ENCODE assay signal across 13 mouse cellular contexts in genomic region chr8:122295389-122295788, GRCm38 (mm10). TPM values are rescaled to one million over a fixed set of nuclear protein-coding genes. Genes with fewer than 3 reads are reported as not detected.
A peak's percentile ranks its signal among the peaks of the same experiment; 100 is the strongest.
DNase-seq lines count a peak whose midpoint lies in the region; ATAC-seq and TF ChIP-seq lines count a peak whose summit lies in the region.
"Had no signal": no experiment of that assay in that cellular context is flagged by ENCODE, and none has a peak within 500 bp of the region (broad histone marks: within the 10 kb centered on the region; RNA-seq: fewer than 3 reads in every experiment).

No protein-coding gene starts in this region.

- no peak for DNase-seq in liver, embryonic 13.5 days
- no peak for DNase-seq in testis, postnatal 10 days (ENCODE audit: low spot score)
- no peak for DNase-seq in c-Kit-positive CD71-positive TER-119-positive erythroid progenitor cells, embryonic 14.5 days (ENCODE audit: low spot score)
- DNase-seq: B cell, adult 2 months; thymus, adult 2 months had no signal

- peaks cover 27% of the 10 kb centered on the region for H3K79me2 ChIP-seq in C2C12 (ENCODE audit: control insufficient read depth, insufficient read depth)

- 74% methylated on average over 9 of the region's 9 CpGs for WGBS in intestine, embryonic 15.5 days
- 62% methylated on average over 9 of the region's 9 CpGs for WGBS in intestine, embryonic 16.5 days
- 68% methylated on average over 9 of the region's 9 CpGs for WGBS in liver, embryonic 13.5 days (ENCODE audit: insufficient replicate concordance)

- H3K27me3 ChIP-seq in erythroblast, embryonic 14.5 days (ENCODE audit: control insufficient read depth) = no peaks in the 10 kb centered on the region
- no peaks in the 10 kb centered on the region for H3K27me3 ChIP-seq in intestine, embryonic 15.5 days (replicated peaks)
- no peaks in the 10 kb centered on the region for H3K27me3 ChIP-seq in intestine, embryonic 16.5 days (replicated peaks; ENCODE audit: control insufficient read depth, insufficient read depth, low read length)
- H3K27me3 ChIP-seq in C2C12 (ENCODE audit: control insufficient read depth, insufficient read depth, insufficient read length) = no peaks in the 10 kb centered on the region
- H3K27me3 ChIP-seq in liver, embryonic 13.5 days = no peaks in the 10 kb centered on the region
- H3K27me3 ChIP-seq: forebrain, embryonic 15.5 days; lung, embryonic 15.5 days had no signal

- H3K4me3 ChIP-seq in erythroblast, embryonic 14.5 days (replicated peaks) = peak overlapping the region; percentile 52
- H3K4me3 ChIP-seq in intestine, embryonic 15.5 days (replicated peaks) = no peak overlapping the region
- H3K4me3 ChIP-seq in intestine, embryonic 16.5 days (ENCODE audit: low read length) = no peak overlapping the region
- no peak overlapping the region for H3K4me3 ChIP-seq in C2C12 (ENCODE audit: insufficient read depth, poor library complexity, severe bottlenecking)
- H3K4me3 ChIP-seq in liver, embryonic 13.5 days (replicated peaks) = peak overlapping the region; percentile 36
- H3K4me3 ChIP-seq: forebrain, embryonic 15.5 days; lung, embryonic 15.5 days; neural tube, embryonic 15.5 days had no signal

- no peak overlapping the region for H3K9ac ChIP-seq in intestine, embryonic 15.5 days
- no peak overlapping the region; the same call in 1 of the 2 replicates for H3K9ac ChIP-seq in intestine, embryonic 16.5 days (ENCODE audit: low read depth, low read length)
- H3K9ac ChIP-seq in liver, embryonic 13.5 days = peak overlapping the region; percentile 99
- H3K9ac ChIP-seq: forebrain, embryonic 15.5 days; lung, embryonic 15.5 days had no signal

- H3K79me3 ChIP-seq in C2C12 (ENCODE audit: low read depth) = peaks cover 3% of the 10 kb centered on the region

- no peak for ATAC-seq in erythroblast, adult 5-6 weeks (replicated peaks; ENCODE audit: low FRiP score, poor library complexity, severe bottlenecking)
- no peak for ATAC-seq in intestine, embryonic 15.5 days
- no peak for ATAC-seq in intestine, embryonic 16.5 days
- ATAC-seq in liver, embryonic 13.5 days (ENCODE audit: low read depth) = no peak

- no peak for TF ChIP-seq CTCF in C2C12 (IDR thresholded peaks at IDR 0.05; ENCODE audit: control insufficient read depth, insufficient read depth, insufficient read length)

- H3K27ac ChIP-seq in intestine, embryonic 15.5 days = peak overlapping the region; percentile 69; the same call in 1 of the 2 replicates
- H3K27ac ChIP-seq in intestine, embryonic 16.5 days (ENCODE audit: low read length) = no peak overlapping the region
- peak overlapping the region; percentile 97 for H3K27ac ChIP-seq in liver, embryonic 13.5 days
- H3K27ac ChIP-seq: forebrain, embryonic 15.5 days; neural tube, embryonic 15.5 days had no signal

- peaks cover 100% of the 10 kb centered on the region for H3K4me1 ChIP-seq in erythroblast, embryonic 14.5 days (ENCODE audit: control insufficient read depth)
- H3K4me1 ChIP-seq in intestine, embryonic 15.5 days (replicated peaks) = peaks cover 75% of the 10 kb centered on the region
- peaks cover 74% of the 10 kb centered on the region for H3K4me1 ChIP-seq in intestine, embryonic 16.5 days (ENCODE audit: control insufficient read depth, insufficient read depth, low read length)
- H3K4me1 ChIP-seq in liver, embryonic 13.5 days (replicated peaks) = peaks cover 100% of the 10 kb centered on the region

- H3K9me3 ChIP-seq in erythroblast, embryonic 14.5 days (ENCODE audit: control insufficient read depth, low read length) = no peaks in the 10 kb centered on the region
- H3K9me3 ChIP-seq in intestine, embryonic 15.5 days = no peaks in the 10 kb centered on the region
- H3K9me3 ChIP-seq in intestine, embryonic 16.5 days (ENCODE audit: control insufficient read depth, low read length) = no peaks in the 10 kb centered on the region
- H3K9me3 ChIP-seq in liver, embryonic 13.5 days (replicated peaks) = no peaks in the 10 kb centered on the region
- H3K9me3 ChIP-seq: forebrain, embryonic 15.5 days; lung, embryonic 15.5 days; neural tube, embryonic 15.5 days had no signal

- H3K4me2 ChIP-seq in intestine, embryonic 15.5 days (replicated peaks) = no peak overlapping the region
- H3K4me2 ChIP-seq in intestine, embryonic 16.5 days (ENCODE audit: low read depth, low read length) = no peak overlapping the region
- H3K4me2 ChIP-seq in liver, embryonic 13.5 days = peak overlapping the region; percentile 99
- H3K4me2 ChIP-seq: forebrain, embryonic 15.5 days; lung, embryonic 15.5 days; neural tube, embryonic 15.5 days had no signal

- peak overlapping the region; percentile 0 for H3ac ChIP-seq in C2C12 (ENCODE audit: control insufficient read depth, insufficient read length, low read depth)

- H3K36me3 ChIP-seq in erythroblast, embryonic 14.5 days (ENCODE audit: control insufficient read depth) = peaks cover 100% of the 10 kb centered on the region
- H3K36me3 ChIP-seq in intestine, embryonic 15.5 days = no peaks in the 10 kb centered on the region
- H3K36me3 ChIP-seq in intestine, embryonic 16.5 days (ENCODE audit: control insufficient read depth, insufficient read depth, low read length) = no peaks in the 10 kb centered on the region
- no peaks in the 10 kb centered on the region for H3K36me3 ChIP-seq in C2C12 (ENCODE audit: control insufficient read depth, insufficient read depth)
- peaks cover 90% of the 10 kb centered on the region for H3K36me3 ChIP-seq in liver, embryonic 13.5 days
- H3K36me3 ChIP-seq: forebrain, embryonic 15.5 days; lung, embryonic 15.5 days; neural tube, embryonic 15.5 days had no signal

TF ChIP-seq in C2C12, 6 proteins besides CTCF, POLR2A, EP300 and RAD21:
- TF ChIP-seq MAX (IDR thresholded peaks at IDR 0.05) (no peak), MYOD1 (IDR thresholded peaks at IDR 0.05; ENCODE audit: control insufficient read depth, insufficient read length, low read depth) (no peak), FOSL1 (IDR thresholded peaks at IDR 0.05; ENCODE audit: insufficient read depth, low read length, poor library complexity, severe bottlenecking) (no peak), CEBPB (IDR thresholded peaks at IDR 0.05; ENCODE audit: low read depth) (no peak), MYOG (IDR thresholded peaks at IDR 0.05; ENCODE audit: control insufficient read depth, extremely low read depth, insufficient read length) (no peak), USF1 (IDR thresholded peaks at IDR 0.05; ENCODE audit: low read depth) (no peak)

RNA-seq across cellular contexts. Expression of gene Zfpm1, which starts 13.4 kb away (rescaled TPM):
- 331 and 361 TPM in 2 replicates for polyA plus RNA-seq in erythroblast, embryonic 14.5 days (2012)
- total RNA-seq in erythroblast, adult 5-6 weeks (2015; ENCODE audit: low replicate concordance) = 54.2 and 55.4 TPM in 2 replicates
- 196 and 459 TPM in 2 replicates for total RNA-seq in erythroblast, adult 5-6 weeks (2017; ENCODE audit: low replicate concordance)
- polyA plus RNA-seq in intestine, embryonic 15.5 days (2015; fragmentation: Nextera tagmentation; extraction: Ambion mirVana) = 4.9 and 5.2 TPM in 2 replicates
- 2.6 and 2.7 TPM in 2 replicates for polyA plus RNA-seq in intestine, embryonic 16.5 days (2015; fragmentation: Nextera tagmentation; extraction: Ambion mirVana)
- 20.7 TPM for polyA plus RNA-seq in C2C12 (2012; fragmentation: generic; extraction: Trizol)
- polyA plus RNA-seq in liver, embryonic 13.5 days (2015; fragmentation: Nextera tagmentation; extraction: Ambion mirVana) = 10.0 and 11.7 TPM in 2 replicates

Comparison
In these comparisons a context has a peak if more than half of its experiments do, and no peak if none do; other contexts are left out.
1. H3K4me3 ChIP-seq: peak in erythroblast, embryonic 14.5 days (single experiment) and liver, embryonic 13.5 days (single experiment); none in intestine, embryonic 15.5 days (single experiment), intestine, embryonic 16.5 days (single experiment) and C2C12 (single experiment).
2. RNA of gene Zfpm1, which starts 13.4 kb away (polyA plus RNA-seq): 331 to 361 TPM in erythroblast, embryonic 14.5 days; 20.7 TPM in C2C12 (single experiment), 10.0 to 11.7 TPM in liver, embryonic 13.5 days, 4.9 to 5.2 TPM in intestine, embryonic 15.5 days and 2.6 to 2.7 TPM in intestine, embryonic 16.5 days; every median in the first group is over 10 times any median in the second.